Mouse (Mus musculus): ENCODE results near the gene Lhpp.

Gene Lhpp

GRCm38 (mm10) chr7:132682336-132682735 lies 71.9 kb downstream of the Lhpp start:
- no peak for DNase-seq (ENCODE audit: low spot score)

DNA sequence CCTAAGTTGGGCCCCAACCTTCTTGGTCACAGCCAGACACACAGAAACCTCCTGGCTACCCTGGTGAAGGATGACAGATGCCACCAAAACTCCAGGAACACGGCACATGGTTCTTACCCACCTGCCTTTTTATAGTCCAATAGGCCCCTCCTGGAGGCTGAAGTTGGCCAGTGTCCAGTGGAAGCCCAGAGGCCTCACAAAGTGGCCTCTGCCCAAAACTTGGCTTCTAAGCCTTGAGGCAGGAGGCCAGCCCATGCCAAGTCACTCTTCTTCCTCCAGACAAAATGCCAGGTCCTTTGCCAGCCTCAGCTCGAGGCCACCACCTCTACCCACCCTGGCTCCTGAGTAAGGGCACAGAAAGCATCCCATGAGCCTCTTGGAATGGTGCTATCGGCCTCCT lies 72.5 kb downstream of the Lhpp start:
- DNase-seq (ENCODE audit: low spot score): no peak

GRCm38 (mm10) chr7:132683923-132684322 lies 73.5 kb downstream of the Lhpp start:
- no peak for DNase-seq (ENCODE audit: low spot score)

DNA sequence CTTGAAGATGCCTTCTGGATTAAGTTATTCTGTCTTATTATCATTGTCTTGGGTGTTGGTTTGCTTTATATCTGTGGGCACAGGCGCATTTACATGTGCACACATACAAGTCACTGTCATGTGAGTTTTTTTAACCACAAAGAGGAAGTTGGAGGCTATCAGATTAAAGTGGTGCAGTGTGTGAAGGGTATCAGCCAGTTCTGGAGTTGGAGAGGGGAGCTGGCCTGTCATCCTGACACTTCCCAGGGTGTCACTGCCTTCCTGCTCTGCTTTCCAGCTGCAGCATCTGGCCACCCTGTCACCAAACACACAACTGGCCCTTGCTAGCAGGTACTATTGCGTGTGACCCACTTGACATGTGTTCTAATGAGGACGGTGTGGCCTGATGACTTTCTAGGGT lies 76.1 kb downstream of the Lhpp start:
- no peak for DNase-seq (ENCODE audit: low spot score)

GRCm38 (mm10) chr7:132687897-132688296 lies 77.5 kb downstream of the Lhpp start:
- DNase-seq (ENCODE audit: low spot score): no peak

GRCm38 (mm10) chr7:132688721-132689120 lies 78.3 kb downstream of the Lhpp start:
- no peak for DNase-seq (ENCODE audit: low spot score)

DNA sequence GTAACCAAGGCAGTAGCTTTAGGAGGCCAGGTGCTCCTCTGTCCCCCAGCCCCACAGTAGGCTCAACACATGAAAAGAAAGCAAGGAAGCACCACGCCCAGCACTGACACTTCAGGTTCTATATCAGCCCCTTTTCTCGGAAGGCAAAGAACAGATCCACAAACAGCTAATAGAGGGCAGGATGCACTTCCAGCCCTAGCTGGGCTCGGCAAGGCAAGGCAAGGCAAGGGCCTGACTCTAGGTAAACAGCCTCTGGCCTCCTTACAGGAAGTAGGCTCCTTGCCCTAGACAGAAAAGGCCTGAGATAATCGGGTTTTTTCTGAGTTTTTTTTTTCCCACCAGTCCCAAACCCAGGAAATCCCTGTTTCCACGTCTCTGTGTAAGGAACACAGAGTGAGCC lies 79.3 kb downstream of the Lhpp start:
- no peak for DNase-seq (ENCODE audit: low spot score)

DNA sequence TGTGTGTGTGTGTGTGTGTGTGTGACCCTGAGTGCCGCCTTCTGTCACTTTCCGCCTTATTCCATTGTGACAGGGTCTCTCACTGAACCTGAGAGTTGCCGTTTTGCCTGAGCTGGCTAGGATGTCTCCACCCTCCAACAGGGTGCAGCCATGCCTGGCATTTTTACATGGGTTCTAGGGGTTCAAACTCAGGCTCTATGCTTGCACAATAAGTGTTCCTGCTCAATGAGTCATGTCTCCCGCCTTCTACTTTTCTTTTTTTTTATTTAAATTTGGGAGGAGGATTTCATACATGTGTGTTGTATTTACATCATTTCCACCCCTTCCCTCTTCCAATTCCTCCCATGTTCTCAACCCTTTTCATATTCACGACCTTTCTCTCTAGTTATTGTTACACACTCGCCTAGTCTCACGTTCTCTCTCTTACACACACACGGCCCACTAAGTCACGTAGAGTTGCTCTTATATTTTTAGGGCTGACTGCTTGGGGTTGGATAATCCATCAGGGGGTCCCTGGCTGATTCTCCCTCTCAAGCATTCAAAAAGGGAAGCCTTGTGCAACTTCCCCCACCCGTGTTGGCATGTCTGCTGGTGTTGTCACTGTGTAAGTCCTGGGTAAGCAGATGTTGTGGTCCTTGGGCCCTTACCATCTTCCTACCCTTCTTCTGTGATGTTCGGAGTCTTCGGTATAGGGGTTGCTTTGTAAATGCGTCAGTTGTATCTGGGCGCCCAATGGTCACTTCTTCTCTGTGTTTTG lies 80.5 kb downstream of the Lhpp start:
- no peak for DNase-seq (ENCODE audit: low spot score)

- DNase-seq (ENCODE audit: low spot score): no peak
Observed at GRCm38 (mm10) chr7:132692719-132693118, 82.3 kb downstream of the Lhpp start.

DNA sequence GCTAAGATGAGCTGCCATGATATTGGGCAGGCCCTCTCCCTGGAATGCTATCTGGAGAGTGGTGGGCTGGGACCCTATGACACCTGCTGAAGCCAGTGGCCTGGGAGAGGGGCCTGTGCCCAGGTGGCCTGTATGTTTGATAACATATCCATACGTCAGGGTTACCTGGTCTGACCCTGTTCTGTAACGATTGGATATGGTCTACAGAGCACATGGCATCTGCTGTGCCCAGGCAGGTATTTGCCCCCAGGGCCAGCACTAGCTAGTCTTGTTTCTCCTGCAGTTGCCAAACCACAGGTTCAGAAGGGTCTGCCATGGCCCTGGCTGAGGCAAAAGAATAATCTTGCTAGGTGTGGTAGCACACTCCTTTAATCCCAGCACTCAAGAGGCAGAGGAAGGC lies 83.1 kb downstream of the Lhpp start:
- DNase-seq (ENCODE audit: low spot score): no peak

GRCm38 (mm10) chr7:132697258-132697796 lies 86.9 kb downstream of the Lhpp start:
- DNase-seq (ENCODE audit: low spot score): no peak

DNA sequence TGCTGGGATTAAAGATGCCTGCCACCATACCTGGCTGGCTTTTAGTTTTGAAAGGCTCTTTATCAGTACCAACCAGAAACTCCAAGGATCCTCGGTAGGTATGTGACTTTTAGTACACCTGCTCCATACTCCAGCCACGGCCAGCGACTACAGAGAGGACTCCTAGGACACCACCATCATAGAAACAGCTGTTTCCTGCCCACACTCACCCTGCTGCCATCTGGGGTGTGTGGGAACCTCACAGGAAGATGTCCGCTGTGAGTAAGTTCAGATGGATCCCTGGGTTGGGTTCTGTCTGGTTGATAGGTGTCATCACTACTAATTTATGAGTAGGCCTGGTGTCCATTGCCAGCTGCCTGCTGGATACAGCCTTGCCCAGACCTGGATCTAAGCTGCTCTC lies 88.3 kb downstream of the Lhpp start:
- DNase-seq (ENCODE audit: low spot score): no peak

DNA sequence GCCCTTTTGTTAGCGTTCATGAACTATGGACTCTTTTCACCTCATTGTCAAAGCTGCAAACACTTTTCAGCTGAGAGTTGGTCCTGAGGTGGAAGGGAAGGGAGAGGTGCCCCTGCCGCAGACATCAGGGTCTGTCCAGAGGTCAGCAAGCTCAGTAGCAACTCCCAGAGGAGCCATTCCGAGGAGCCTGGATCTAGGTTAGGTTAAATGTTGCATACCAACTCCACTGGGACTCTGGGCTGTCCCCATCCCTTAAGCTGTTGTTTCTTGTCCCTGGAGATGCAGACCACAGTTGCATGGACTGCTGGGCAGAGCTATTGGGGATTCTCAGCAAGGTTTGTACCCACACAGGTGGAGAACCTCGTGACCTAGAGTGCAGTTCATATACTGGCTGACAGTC lies 88.7 kb downstream of the Lhpp start:
- no peak for DNase-seq (ENCODE audit: low spot score)

- DNase-seq (ENCODE audit: low spot score): no peak
Observed at GRCm38 (mm10) chr7:132699639-132700038, 89.2 kb downstream of the Lhpp start.

DNA sequence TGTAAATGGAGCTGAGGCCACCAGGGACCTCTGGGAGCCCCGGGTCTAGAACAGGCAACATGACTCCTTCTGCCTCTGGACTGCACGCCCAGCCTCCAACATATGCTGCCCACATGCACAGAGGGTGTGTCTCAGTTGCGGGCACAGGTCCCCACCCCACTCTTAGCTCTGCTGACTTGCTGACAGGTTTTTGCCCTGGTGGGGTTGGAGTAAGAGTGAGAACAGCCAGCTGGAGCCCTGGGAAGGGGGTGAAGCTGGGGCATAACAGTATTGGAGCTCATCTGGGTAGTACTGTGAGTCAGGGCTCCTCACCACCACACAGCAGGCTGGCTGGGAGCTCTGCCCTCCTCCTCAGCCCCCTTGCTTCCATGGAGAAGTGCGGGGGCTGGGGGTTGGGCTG lies 89.7 kb downstream of the Lhpp start:
- no peak for DNase-seq (ENCODE audit: low spot score)

DNA sequence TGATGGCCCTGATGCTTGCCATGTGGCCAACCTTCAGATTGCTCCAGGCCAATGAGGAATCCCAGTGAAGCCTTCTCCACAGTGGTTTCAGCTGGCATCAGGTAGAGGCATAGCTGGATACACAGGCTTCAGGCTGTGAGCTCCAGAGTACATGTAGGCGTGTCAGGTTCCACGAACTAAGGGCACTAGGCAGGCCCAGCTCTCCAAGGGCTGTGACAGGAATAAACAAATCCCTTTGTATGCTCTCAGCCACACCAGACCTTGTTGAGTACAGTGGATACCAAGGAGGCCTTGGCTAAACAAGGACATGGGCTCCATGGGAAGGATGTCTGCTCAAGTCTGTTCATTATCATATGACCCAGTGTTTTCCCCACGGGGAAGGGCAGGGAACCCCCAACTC lies 91.0 kb downstream of the Lhpp start:
- DNase-seq (ENCODE audit: low spot score): no peak

- DNase-seq (ENCODE audit: low spot score): no peak
Observed at GRCm38 (mm10) chr7:132702024-132702423, 91.6 kb downstream of the Lhpp start.

DNA sequence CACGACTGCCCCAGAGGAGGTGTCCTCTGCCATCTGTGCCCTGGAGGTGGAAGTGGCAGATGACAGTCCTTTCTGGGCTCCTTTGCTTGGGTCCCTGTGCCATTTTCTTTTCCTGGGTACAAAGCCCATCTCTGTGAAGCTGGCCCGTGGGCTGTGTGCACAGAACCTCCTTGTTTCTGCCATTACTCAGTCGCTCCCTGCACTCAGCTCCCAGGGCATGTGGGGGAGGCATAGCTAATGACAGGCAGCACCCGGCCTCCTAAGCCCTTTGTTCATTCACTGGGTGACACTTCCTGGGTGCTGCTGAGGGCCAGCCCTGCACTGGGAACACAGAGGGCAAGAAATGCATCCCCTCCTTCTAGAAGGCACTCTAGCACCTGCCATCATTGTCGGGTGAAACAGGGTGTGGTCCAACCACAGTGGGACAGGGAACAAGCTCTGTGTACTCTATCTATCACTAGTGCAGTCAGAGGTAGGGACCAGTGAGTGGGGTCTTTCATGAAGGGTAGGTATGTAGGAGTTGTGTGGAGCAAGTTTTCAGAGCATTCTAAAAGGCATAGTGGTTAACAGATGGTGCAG lies 92.1 kb downstream of the Lhpp start:
- DNase-seq (ENCODE audit: low spot score): no peak

DNA sequence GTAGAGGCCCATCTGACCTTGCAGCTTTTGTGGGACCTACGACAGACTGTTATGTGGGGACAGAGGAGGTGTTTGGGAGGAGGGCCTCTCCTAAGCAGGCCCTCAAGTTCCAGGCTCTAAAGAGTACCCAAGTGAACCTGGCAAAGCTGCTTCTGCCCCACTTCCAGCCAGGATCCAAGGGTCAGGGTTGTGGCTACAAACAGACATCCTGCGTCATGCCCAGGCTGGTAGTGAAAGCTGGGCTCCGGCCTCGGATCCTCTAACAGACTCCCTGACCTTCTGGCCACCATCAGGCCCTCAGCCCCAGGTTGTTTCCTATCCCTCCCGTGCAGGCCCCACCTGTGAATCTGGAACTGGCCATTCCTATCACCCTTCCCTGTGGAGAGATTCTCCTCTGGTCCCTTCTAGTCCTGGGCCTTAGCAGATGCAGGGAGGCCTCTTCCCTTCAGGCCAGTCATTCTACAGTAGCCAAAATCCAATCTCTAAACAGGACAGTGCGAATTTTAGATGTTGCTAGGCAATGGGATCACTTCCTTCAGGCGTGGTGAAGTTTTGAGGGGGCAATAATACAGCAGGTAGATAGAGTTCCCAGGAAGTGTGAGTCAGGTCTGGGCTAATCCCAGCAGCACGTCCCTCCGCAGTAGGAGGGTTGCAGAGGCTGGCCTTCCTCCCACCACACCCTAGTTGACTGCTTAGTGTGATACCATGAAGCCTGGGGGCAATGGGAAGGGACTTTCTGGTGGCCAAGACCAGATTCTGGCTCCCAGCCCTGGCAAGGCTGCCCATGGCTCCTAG lies 93.3 kb downstream of the Lhpp start:
- no peak for DNase-seq (ENCODE audit: low spot score)

DNA sequence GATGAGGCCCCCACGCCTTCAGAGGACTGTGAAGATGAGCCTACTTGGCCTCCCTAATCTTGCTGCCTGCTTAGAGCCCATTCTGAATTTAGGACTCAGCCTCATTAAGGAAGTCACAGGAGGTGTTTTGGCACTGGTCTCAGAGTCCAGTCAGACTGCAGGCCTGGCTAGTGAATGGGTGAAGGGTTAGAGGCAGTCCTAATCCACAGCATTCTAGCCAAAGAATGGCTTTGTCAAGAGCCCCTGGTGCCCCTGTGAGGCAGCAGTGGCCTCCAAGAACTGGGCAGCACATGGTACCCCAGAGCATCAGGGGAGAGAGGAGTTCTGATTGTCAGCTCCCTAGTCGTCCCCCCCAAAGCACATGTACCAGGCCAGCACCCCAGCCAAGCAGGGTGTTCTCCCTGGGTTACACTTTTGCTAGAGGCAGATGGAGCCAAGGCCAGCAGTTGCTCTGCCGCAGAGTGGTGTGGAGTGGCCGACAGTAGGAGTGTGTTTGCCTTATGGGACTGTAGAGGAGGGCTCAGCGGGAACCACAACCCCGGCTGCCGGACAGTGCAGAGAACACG lies 94.0 kb downstream of the Lhpp start:
- DNase-seq (ENCODE audit: low spot score): no peak

DNA sequence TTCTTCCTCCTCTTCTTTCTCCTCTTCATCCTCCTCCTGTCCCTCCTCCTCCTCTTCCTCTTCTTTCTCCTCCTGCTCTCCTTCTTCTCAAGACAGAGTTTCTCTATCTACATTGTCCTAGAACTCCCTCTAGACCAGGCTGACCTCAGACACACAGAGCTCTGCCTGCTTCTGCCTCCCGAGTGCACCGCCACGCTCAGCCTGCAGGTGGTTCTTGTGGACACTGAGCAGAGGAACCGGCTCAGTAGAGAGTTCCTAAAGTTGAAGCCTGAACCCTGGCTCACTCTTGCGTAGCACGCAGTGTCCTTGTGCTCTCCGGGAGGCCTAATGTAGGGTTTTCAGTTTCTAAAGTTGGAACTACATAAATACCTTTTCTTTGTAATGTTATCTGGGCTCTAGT lies 94.7 kb downstream of the Lhpp start:
- no peak for DNase-seq (ENCODE audit: low spot score)

- DNase-seq (ENCODE audit: low spot score): no peak
Observed at GRCm38 (mm10) chr7:132711579-132711978, 101.1 kb downstream of the Lhpp start.
